Mouse (Mus musculus) C2C12 (cell line): ENCODE results near the gene Alpl. TPM values are rescaled to one million over a fixed set of nuclear protein-coding genes. Genes with fewer than 3 reads are reported as not detected.

ENCODE experiments used
- H3K27me3 ChIP-seq: one replicate; pipeline ENCODE4 v1.6.1; 2011; ENCODE audit not compliant: control insufficient read depth, insufficient read depth, insufficient read length
- H3K36me3 ChIP-seq: one replicate; pipeline ENCODE4 v1.6.1; 2011; ENCODE audit not compliant: control insufficient read depth, insufficient read depth
- H3K4me3 ChIP-seq: one replicate; pipeline ENCODE4 v1.5.1; 2011; ENCODE audit warnings: mild to moderate bottlenecking, control low read depth; ENCODE audit not compliant: poor library complexity, insufficient read depth, severe bottlenecking
- H3K79me2 ChIP-seq: one replicate; pipeline ENCODE4 v1.6.1; 2011; ENCODE audit not compliant: control insufficient read depth, insufficient read depth
- H3K79me3 ChIP-seq: one replicate; pipeline ENCODE4 v1.6.1; 2011; ENCODE audit warnings: low read depth, control low read depth
- H3ac ChIP-seq: one replicate; pipeline ENCODE3; 2011; ENCODE audit warnings: low read depth; ENCODE audit not compliant: control insufficient read depth, insufficient read length
- CEBPB ChIP-seq: IDR thresholded peaks from one replicate; pipeline ENCODE4 v1.6.1; 2011; ENCODE audit warnings: low read depth, mild to moderate bottlenecking, control low read depth, moderate library complexity
- CTCF ChIP-seq: IDR thresholded peaks from one replicate; pipeline ENCODE4 v1.5.1; 2011; ENCODE audit not compliant: control insufficient read depth, insufficient read depth, insufficient read length
- FOSL1 ChIP-seq: IDR thresholded peaks from one replicate; pipeline ENCODE4 v1.8.0; 2011; ENCODE audit warnings: mild to moderate bottlenecking, low read length; ENCODE audit not compliant: poor library complexity, insufficient read depth, severe bottlenecking
- MAX ChIP-seq: IDR thresholded peaks from one replicate; pipeline ENCODE4 v1.6.1; 2011; ENCODE audit warnings: mild to moderate bottlenecking, control low read depth
- MYOD1 ChIP-seq: IDR thresholded peaks from one replicate; pipeline ENCODE4 v1.6.1; 2011; ENCODE audit warnings: low read depth; ENCODE audit not compliant: control insufficient read depth, insufficient read length
- MYOG ChIP-seq: IDR thresholded peaks from one replicate; pipeline ENCODE4 v1.6.1; 2011; ENCODE audit not compliant: control insufficient read depth, insufficient read length; ENCODE audit errors: extremely low read depth
- USF1 ChIP-seq: IDR thresholded peaks from one replicate; pipeline ENCODE4 v1.6.1; 2011; ENCODE audit warnings: low read depth, mild to moderate bottlenecking, control low read depth, moderate library complexity
- polyA plus RNA-seq: library from polyadenylated mRNA; unstranded; fragments of >200 nt; fragmentation: generic; extraction: Trizol; gene quantifications from one replicate; pipeline ENCODE4 v1.2.1, GENCODE M21; 2012; ENCODE audit warnings: missing spikeins

Gene Alpl
- polyA plus RNA-seq, 1 experiment, result 0.13 TPM

GRCm38 (mm10) chr4:137772438-137773056, 23.6 kb downstream of the Alpl start:
- Histone ChIP-seq H3K4me3 (no peak overlapping the region), H3K27me3 (peaks cover 49% of the 10 kb centered on the region), H3K36me3 (no peaks in the 10 kb centered on the region), H3K79me2 (no peaks in the 10 kb centered on the region), H3K79me3 (no peaks in the 10 kb centered on the region), H3ac (no peak overlapping the region)
- TF ChIP-seq CTCF (no peak), MYOD1 (no peak), CEBPB (no peak), MAX (no peak)

DNA sequence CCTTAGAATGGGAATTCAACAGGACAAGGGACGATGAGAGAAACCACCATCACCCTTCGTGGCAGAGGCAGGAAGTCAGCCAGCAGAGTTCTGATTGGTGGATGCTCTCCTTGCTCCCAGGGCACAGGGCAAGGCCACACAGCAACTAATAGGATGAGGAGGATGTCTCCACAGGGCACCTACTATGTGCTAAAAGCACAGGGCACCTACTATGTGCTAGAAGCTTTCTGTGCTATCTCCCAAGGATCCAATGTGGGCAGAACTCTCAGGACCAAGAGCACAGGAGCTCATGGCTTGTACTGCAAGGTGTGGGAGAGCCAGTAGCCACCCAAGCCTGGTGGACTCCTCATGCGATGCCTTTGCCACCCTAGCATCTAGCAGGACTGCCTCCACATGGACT, 24.4 kb downstream of the Alpl start:
- no peak overlapping the region for H3ac ChIP-seq
- H3K27me3 ChIP-seq, result peaks cover 49% of the 10 kb centered on the region
- no peak for TF ChIP-seq FOSL1
- TF ChIP-seq MYOD1, result no peak
- no peak for TF ChIP-seq CEBPB
- no peak for TF ChIP-seq MYOG
- TF ChIP-seq USF1, result no peak
- no peak for TF ChIP-seq MAX
- TF ChIP-seq CTCF, result no peak
- no peaks in the 10 kb centered on the region for H3K36me3 ChIP-seq
- H3K4me3 ChIP-seq, result no peak overlapping the region
- H3K79me2 ChIP-seq, result no peaks in the 10 kb centered on the region
- no peaks in the 10 kb centered on the region for H3K79me3 ChIP-seq

- TF ChIP-seq USF1, result no peak
- no peak for TF ChIP-seq MYOG
- TF ChIP-seq CTCF, result no peak
- no peak for TF ChIP-seq MYOD1
- no peak for TF ChIP-seq MAX
- no peak for TF ChIP-seq FOSL1
- Histone ChIP-seq H3ac (no peak overlapping the region), H3K79me3 (no peaks in the 10 kb centered on the region), H3K4me3 (no peak overlapping the region), H3K79me2 (no peaks in the 10 kb centered on the region), H3K27me3 (peaks cover 45% of the 10 kb centered on the region), H3K36me3 (no peaks in the 10 kb centered on the region)
Observed at GRCm38 (mm10) chr4:137770901-137771612, 25.1 kb downstream of the Alpl start.

DNA sequence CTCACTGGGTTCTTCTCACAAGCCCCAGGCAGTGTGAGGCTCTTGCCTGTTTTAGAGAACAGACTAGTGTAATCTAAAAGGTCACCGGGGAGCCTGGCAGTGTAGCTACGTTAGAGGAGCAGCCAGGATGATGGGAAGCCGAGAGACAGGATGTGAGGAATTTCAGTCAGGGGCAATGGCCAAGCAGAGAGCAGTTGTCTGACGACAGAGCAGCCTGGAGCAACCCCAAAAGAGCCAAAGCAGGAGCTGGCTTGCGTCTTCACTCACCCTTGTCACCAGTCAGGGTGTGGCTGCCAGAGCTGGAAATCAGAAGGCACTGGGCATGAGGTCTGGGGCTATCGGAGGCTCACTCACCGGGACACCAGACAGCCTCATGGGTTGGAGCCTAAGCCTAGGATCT, 26.5 kb downstream of the Alpl start:
- Histone ChIP-seq H3K27me3 (peaks cover 45% of the 10 kb centered on the region), H3ac (no peak overlapping the region), H3K79me2 (no peaks in the 10 kb centered on the region), H3K36me3 (no peaks in the 10 kb centered on the region), H3K79me3 (no peaks in the 10 kb centered on the region), H3K4me3 (no peak overlapping the region)
- no peak for TF ChIP-seq MAX
- TF ChIP-seq MYOD1, result no peak
- TF ChIP-seq MYOG, result no peak
- no peak for TF ChIP-seq CTCF
- TF ChIP-seq CEBPB, result no peak
- no peak for TF ChIP-seq FOSL1

GRCm38 (mm10) chr4:137768831-137769230, 27.4 kb downstream of the Alpl start:
- Histone ChIP-seq H3K79me3 (no peaks in the 10 kb centered on the region), H3K36me3 (no peaks in the 10 kb centered on the region), H3ac (no peak overlapping the region), H3K79me2 (no peaks in the 10 kb centered on the region), H3K4me3 (no peak overlapping the region), H3K27me3 (peaks cover 45% of the 10 kb centered on the region)
- TF ChIP-seq USF1, result no peak
- TF ChIP-seq CTCF, result no peak
- TF ChIP-seq MAX, result no peak
- no peak for TF ChIP-seq MYOD1
- no peak for TF ChIP-seq FOSL1
- no peak for TF ChIP-seq CEBPB
- TF ChIP-seq MYOG, result no peak

DNA sequence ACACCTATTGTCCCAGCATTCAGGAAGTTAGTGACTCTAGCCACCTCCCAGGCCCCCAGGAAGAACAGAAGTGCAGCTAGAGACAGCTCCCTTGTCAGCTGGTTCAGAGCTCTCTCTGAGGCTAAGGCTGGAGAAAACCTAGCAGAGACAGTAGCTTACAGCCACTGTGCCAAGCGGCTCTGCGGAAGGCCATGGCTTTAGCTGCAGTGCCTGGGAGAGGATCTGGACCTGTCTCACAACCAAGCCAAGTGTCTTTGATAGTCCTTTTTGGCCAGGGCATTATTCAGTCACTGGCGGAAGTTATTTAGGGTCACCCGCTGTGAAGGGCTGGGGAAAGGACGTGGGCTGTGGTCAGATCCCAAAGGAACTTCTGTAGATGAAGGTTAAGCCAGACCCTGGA, 27.8 kb downstream of the Alpl start:
- no peak overlapping the region for H3K4me3 ChIP-seq
- TF ChIP-seq MYOD1 (no peak), USF1 (no peak), CEBPB (no peak), MYOG (no peak), FOSL1 (no peak)

More for the DNA sequence above, 27.8 kb downstream of the Alpl start:
- Histone ChIP-seq H3K27me3 (peaks cover 44% of the 10 kb centered on the region), H3K79me2 (no peaks in the 10 kb centered on the region), H3K36me3 (no peaks in the 10 kb centered on the region), H3K79me3 (no peaks in the 10 kb centered on the region), H3ac (no peak overlapping the region)
